Mouse (Mus musculus) testis, adult 2 months (tissue): ENCODE results near the gene Sp100.

ENCODE experiments used
- CTCF ChIP-seq: fragments of 200-500 bp; IDR thresholded peaks from 2 replicates; pipeline ENCODE4 v1.5.1; 2012; ENCODE audit warnings: low read depth, mild to moderate bottlenecking, inconsistent platforms, low read length, moderate library complexity; ENCODE audit not compliant: control insufficient read depth, insufficient read depth, insufficient replicate concordance
- POLR2A ChIP-seq: fragments of 200-500 bp; IDR thresholded peaks from 2 replicates; pipeline ENCODE4 v1.6.1; 2012; ENCODE audit warnings: low read depth, mild to moderate bottlenecking, inconsistent platforms, low read length, moderate library complexity; ENCODE audit not compliant: control insufficient read depth

DNA sequence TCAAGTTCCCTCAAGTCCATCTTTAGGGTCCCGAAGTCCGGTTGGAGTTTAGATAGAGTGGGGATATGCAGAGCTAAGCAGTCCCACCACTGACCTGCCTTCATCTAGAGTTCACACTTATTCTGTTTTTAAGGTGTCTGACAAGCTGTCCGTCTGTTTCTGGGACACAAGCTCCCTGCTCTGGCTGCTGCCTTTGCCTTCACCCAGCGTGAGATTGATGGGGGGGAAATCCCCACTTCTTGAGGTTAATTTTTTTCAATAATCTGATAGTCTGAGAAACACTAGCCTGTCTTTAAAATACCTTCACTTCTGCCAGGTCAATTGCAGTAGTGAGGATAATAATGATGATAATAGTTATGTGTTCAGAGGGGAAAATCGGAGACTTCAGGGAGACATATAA lies 92.5 kb downstream of the Sp100 start:
- TF ChIP-seq POLR2A (no peak), CTCF (no peak)
